Mouse (Mus musculus): Measurements from ENCODE around the gene Fat1.
A peak's percentile ranks its signal among the peaks of the same experiment; 100 is the strongest.

Fat1 gene

DNA sequence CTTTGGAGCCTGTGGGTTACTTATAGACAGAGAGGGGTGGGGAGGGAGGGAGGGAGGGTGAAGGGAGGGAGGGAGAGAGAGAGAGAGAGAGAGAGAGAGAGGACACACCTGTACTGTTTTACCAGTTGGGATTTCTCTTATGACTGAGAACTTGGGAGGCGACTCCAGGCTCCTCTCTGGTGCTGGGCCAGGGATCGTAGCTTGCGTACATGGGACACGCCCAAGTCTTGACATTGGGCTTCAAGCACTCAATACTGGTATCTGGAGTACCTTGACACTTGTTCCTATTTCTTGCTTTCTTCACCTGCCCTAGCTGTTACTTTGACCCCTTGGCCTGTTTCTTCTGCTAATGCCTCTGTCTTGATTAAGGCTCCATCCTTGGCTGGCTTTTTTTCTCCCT, 10.3 kb downstream of the Fat1 start:
- H3K27me3 ChIP-seq (ENCODE audit: insufficient read depth, low read length), result peaks cover 14% of the 10 kb centered on the region
- H3K9me3 ChIP-seq (ENCODE audit: low read length), result peaks cover 21% of the 10 kb centered on the region
- H3K4me3 ChIP-seq (replicated peaks; ENCODE audit: low read length), result no peak overlapping the region
- no peak for TF ChIP-seq POU5F1 (IDR thresholded peaks at IDR 0.05; ENCODE audit: borderline replicate concordance, low read length)
- no peak for TF ChIP-seq NANOG (IDR thresholded peaks at IDR 0.05; ENCODE audit: borderline replicate concordance, low read length)
- no peak for TF ChIP-seq CTCF (conservative IDR thresholded peaks at IDR 0.05; ENCODE audit: low read length)
- H3K36me3 ChIP-seq (ENCODE audit: insufficient read depth, low read length), result peaks cover 84% of the 10 kb centered on the region
- peaks cover 52% of the 10 kb centered on the region for H3K4me1 ChIP-seq (replicated peaks; ENCODE audit: low read depth, low read length)

GRCm38 (mm10) chr8:44948597-44948996, 13.3 kb downstream of the Fat1 start:
- H3K9me3 ChIP-seq (ENCODE audit: low read length), result peaks cover 51% of the 10 kb centered on the region
- TF ChIP-seq POU5F1 (IDR thresholded peaks at IDR 0.05; ENCODE audit: borderline replicate concordance, low read length), result no peak
- no peak for TF ChIP-seq NANOG (IDR thresholded peaks at IDR 0.05; ENCODE audit: borderline replicate concordance, low read length)
- no peak for TF ChIP-seq CTCF (conservative IDR thresholded peaks at IDR 0.05; ENCODE audit: low read length)
- no peak overlapping the region for H3K4me3 ChIP-seq (replicated peaks; ENCODE audit: low read length)
- H3K36me3 ChIP-seq (ENCODE audit: insufficient read depth, low read length), result peaks cover 90% of the 10 kb centered on the region
- peaks cover 37% of the 10 kb centered on the region for H3K4me1 ChIP-seq (replicated peaks; ENCODE audit: low read depth, low read length)
- peaks cover under 1% of the 10 kb centered on the region; the same call in 1 of the 2 replicates for H3K27me3 ChIP-seq (ENCODE audit: insufficient read depth, low read length)

- H3K4me3 ChIP-seq (replicated peaks; ENCODE audit: low read length), result peak overlapping the region; percentile 14; the same call in 1 of the 2 replicates
- peaks cover 90% of the 10 kb centered on the region for H3K36me3 ChIP-seq (ENCODE audit: insufficient read depth, low read length)
- H3K27me3 ChIP-seq (ENCODE audit: insufficient read depth, low read length), result peaks cover 10% of the 10 kb centered on the region
- no peak for TF ChIP-seq NANOG (IDR thresholded peaks at IDR 0.05; ENCODE audit: borderline replicate concordance, low read length)
- no peak for TF ChIP-seq CTCF (conservative IDR thresholded peaks at IDR 0.05; ENCODE audit: low read length)
- TF ChIP-seq POU5F1 (IDR thresholded peaks at IDR 0.05; ENCODE audit: borderline replicate concordance, low read length), result no peak
- H3K9me3 ChIP-seq (ENCODE audit: low read length), result no peaks in the 10 kb centered on the region
- peaks cover 92% of the 10 kb centered on the region for H3K4me1 ChIP-seq (replicated peaks; ENCODE audit: low read depth, low read length)
Observed at GRCm38 (mm10) chr8:44960455-44960854, 25.2 kb downstream of the Fat1 start.

GRCm38 (mm10) chr8:44960906-44961305, 25.7 kb downstream of the Fat1 start:
- H3K4me1 ChIP-seq (replicated peaks; ENCODE audit: low read depth, low read length), result peaks cover 91% of the 10 kb centered on the region
- TF ChIP-seq CTCF (conservative IDR thresholded peaks at IDR 0.05; ENCODE audit: low read length) (no peak), NANOG (IDR thresholded peaks at IDR 0.05; ENCODE audit: borderline replicate concordance, low read length) (no peak), POU5F1 (IDR thresholded peaks at IDR 0.05; ENCODE audit: borderline replicate concordance, low read length) (no peak)
- peaks cover 12% of the 10 kb centered on the region for H3K27me3 ChIP-seq (ENCODE audit: insufficient read depth, low read length)

DNA sequence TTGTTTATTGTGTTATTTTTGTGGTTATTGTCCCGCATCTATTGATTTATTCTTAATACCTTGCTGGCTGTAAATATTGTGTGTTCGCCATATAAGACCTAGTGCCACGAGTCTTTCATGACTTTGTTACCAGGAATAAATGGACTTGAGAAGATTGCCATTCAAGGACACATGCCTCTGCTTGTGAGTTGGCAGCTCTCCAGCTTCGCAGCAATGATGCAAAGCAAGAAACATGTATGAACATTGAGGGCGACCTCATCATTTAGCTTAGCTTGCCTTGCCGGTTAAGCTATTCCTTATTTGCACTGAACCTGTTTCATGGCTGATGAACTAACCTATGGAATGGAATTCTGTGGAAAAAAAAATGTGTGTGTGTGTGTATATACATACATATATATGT, 26.2 kb downstream of the Fat1 start:
- Histone ChIP-seq H3K27me3 (ENCODE audit: insufficient read depth, low read length) (peaks cover 17% of the 10 kb centered on the region), H3K36me3 (ENCODE audit: insufficient read depth, low read length) (peaks cover 90% of the 10 kb centered on the region), H3K4me3 (replicated peaks; ENCODE audit: low read length) (no peak overlapping the region), H3K9me3 (ENCODE audit: low read length) (no peaks in the 10 kb centered on the region), H3K4me1 (replicated peaks; ENCODE audit: low read depth, low read length) (peaks cover 90% of the 10 kb centered on the region)
- TF ChIP-seq POU5F1 (IDR thresholded peaks at IDR 0.05; ENCODE audit: borderline replicate concordance, low read length) (no peak), CTCF (conservative IDR thresholded peaks at IDR 0.05; ENCODE audit: low read length) (no peak)

More at GRCm38 (mm10) chr8:44960906-44961305, 25.7 kb downstream of the Fat1 start:
- Histone ChIP-seq H3K4me3 (replicated peaks; ENCODE audit: low read length) (0 out of 2 replicates have a peak overlapping the region, but pooled peaks have one; percentile 14), H3K36me3 (ENCODE audit: insufficient read depth, low read length) (peaks cover 90% of the 10 kb centered on the region), H3K9me3 (ENCODE audit: low read length) (no peaks in the 10 kb centered on the region)

GRCm38 (mm10) chr8:44962572-44963231, 27.5 kb downstream of the Fat1 start:
- no peak for TF ChIP-seq POU5F1 (IDR thresholded peaks at IDR 0.05; ENCODE audit: borderline replicate concordance, low read length)
- TF ChIP-seq NANOG (IDR thresholded peaks at IDR 0.05; ENCODE audit: borderline replicate concordance, low read length), result peak; percentile 65
- Histone ChIP-seq H3K4me1 (replicated peaks; ENCODE audit: low read depth, low read length) (peaks cover 89% of the 10 kb centered on the region), H3K9me3 (ENCODE audit: low read length) (no peaks in the 10 kb centered on the region), H3K36me3 (ENCODE audit: insufficient read depth, low read length) (peaks cover 83% of the 10 kb centered on the region), H3K4me3 (replicated peaks; ENCODE audit: low read length) (no peak overlapping the region), H3K27me3 (ENCODE audit: insufficient read depth, low read length) (peaks cover 22% of the 10 kb centered on the region)

- peaks cover 83% of the 10 kb centered on the region for H3K4me1 ChIP-seq (replicated peaks; ENCODE audit: low read depth, low read length)
- no peak overlapping the region for H3K4me3 ChIP-seq (replicated peaks; ENCODE audit: low read length)
- peaks cover 36% of the 10 kb centered on the region for H3K27me3 ChIP-seq (ENCODE audit: insufficient read depth, low read length)
- TF ChIP-seq CTCF (conservative IDR thresholded peaks at IDR 0.05; ENCODE audit: low read length), result no peak
- no peak for TF ChIP-seq NANOG (IDR thresholded peaks at IDR 0.05; ENCODE audit: borderline replicate concordance, low read length)
- no peak for TF ChIP-seq POU5F1 (IDR thresholded peaks at IDR 0.05; ENCODE audit: borderline replicate concordance, low read length)
- no peaks in the 10 kb centered on the region for H3K9me3 ChIP-seq (ENCODE audit: low read length)
- peaks cover 55% of the 10 kb centered on the region for H3K36me3 ChIP-seq (ENCODE audit: insufficient read depth, low read length)
Observed at GRCm38 (mm10) chr8:44967521-44968039, 32.3 kb downstream of the Fat1 start.

GRCm38 (mm10) chr8:44970093-44970492, 34.8 kb downstream of the Fat1 start:
- peaks cover 85% of the 10 kb centered on the region for H3K4me1 ChIP-seq (replicated peaks; ENCODE audit: low read depth, low read length)

More at GRCm38 (mm10) chr8:44970093-44970492, 34.8 kb downstream of the Fat1 start:
- H3K27me3 ChIP-seq (ENCODE audit: insufficient read depth, low read length), result peaks cover 49% of the 10 kb centered on the region
- H3K9me3 ChIP-seq (ENCODE audit: low read length), result no peaks in the 10 kb centered on the region
- peaks cover 42% of the 10 kb centered on the region for H3K36me3 ChIP-seq (ENCODE audit: insufficient read depth, low read length)
- peak overlapping the region; percentile 26; the same call in 1 of the 2 replicates for H3K4me3 ChIP-seq (replicated peaks; ENCODE audit: low read length)
- no peak for TF ChIP-seq NANOG (IDR thresholded peaks at IDR 0.05; ENCODE audit: borderline replicate concordance, low read length)
- no peak for TF ChIP-seq CTCF (conservative IDR thresholded peaks at IDR 0.05; ENCODE audit: low read length)
- TF ChIP-seq POU5F1 (IDR thresholded peaks at IDR 0.05; ENCODE audit: borderline replicate concordance, low read length), result no peak

Data from E14TG2a.4 (cell line).